Mouse (Mus musculus) forebrain, embryonic 12.5 days (tissue): Measurements from ENCODE around the gene Stx17. TPM values are rescaled to one million over a fixed set of nuclear protein-coding genes. Genes with fewer than 3 reads are reported as not detected.
A peak's percentile ranks its signal among the peaks of the same experiment; 100 is the strongest.

Source experiments
- ATAC-seq: fragments of 200-750 bp; cut with Nextera tagmentation; 2 replicates; pipeline ENCODE4 v1.8.0; 2017; ENCODE audit warnings: moderate TSS enrichment; ENCODE audit not compliant: low FRiP score
- H3K27ac ChIP-seq: fragments of 300-500 bp; sonication (generic); 2 replicates; pipeline ENCODE4 v1.5.1; 2016; ENCODE audit warnings: mild to moderate bottlenecking
- H3K27me3 ChIP-seq: fragments of 300-500 bp; sonication (generic); 2 replicates; pipeline ENCODE4 v1.6.1; 2016; ENCODE audit warnings: mild to moderate bottlenecking
- H3K36me3 ChIP-seq: fragments of 300-500 bp; sonication (generic); replicated peaks from 2 replicates; pipeline ENCODE4 v1.6.1; 2016; ENCODE audit warnings: mild to moderate bottlenecking
- H3K4me1 ChIP-seq: fragments of 300-500 bp; sonication (generic); 2 replicates; pipeline ENCODE4 v1.6.1; 2016
- H3K4me2 ChIP-seq: fragments of 300-500 bp; sonication (generic); 2 replicates; pipeline ENCODE4 v1.6.1; 2016; ENCODE audit warnings: mild to moderate bottlenecking, moderate library complexity
- H3K4me3 ChIP-seq: fragments of 300-500 bp; sonication (generic); replicated peaks from 2 replicates; pipeline ENCODE4 v1.5.1; 2016; ENCODE audit warnings: mild to moderate bottlenecking
- H3K9ac ChIP-seq: fragments of 300-500 bp; sonication (generic); 2 replicates; pipeline ENCODE4 v1.6.1; 2016; ENCODE audit warnings: mild to moderate bottlenecking
- H3K9me3 ChIP-seq: fragments of 300-500 bp; sonication (generic); 2 replicates; pipeline ENCODE4 v1.6.1; 2016
- WGBS: fragments of 180-500 bp; shearing (Covaris S2); methylation state at CpG from one replicate; pipeline ENCODE4 v1.1.7; 2016; 5-methylcytosine and 5-hydroxymethylcytosine counted together
- polyA plus RNA-seq: library from polyadenylated mRNA; unstranded; fragments of >200 nt; fragmentation: Nextera tagmentation; extraction: Ambion mirVana; gene quantifications from 2 replicates; pipeline ENCODE4 v1.2.1, GENCODE M21; 2016

Stx17 gene
- polyA plus RNA-seq, 1 experiment from 2014 or later, result 27.8 TPM

DNA sequence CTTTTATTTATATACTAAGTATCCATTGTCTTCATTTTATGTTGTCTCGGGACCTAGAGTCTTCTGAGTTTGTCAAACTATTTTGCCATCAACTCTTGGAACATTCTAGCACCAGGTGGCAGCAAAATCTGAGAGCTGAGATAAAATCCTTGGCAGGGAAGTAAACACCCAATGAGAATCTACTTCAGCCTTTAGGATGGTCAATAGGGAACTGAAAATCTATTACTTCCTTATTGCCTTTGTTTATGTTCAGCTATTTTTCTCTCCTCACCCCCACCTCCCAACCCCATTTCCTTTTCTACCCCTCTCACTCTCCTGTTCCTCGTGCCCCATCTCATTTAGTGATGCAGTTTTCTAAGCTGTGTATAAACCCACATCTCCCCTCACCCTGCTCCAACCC is 16.1 kb upstream of the Stx17 start:
- Histone ChIP-seq H3K4me1 (no peaks in the 10 kb centered on the region), H3K27me3 (no peaks in the 10 kb centered on the region), H3K9me3 (no peaks in the 10 kb centered on the region), H3K36me3 (no peaks in the 10 kb centered on the region), H3K4me2 (no peak overlapping the region), H3K27ac (no peak overlapping the region), H3K9ac (no peak overlapping the region), H3K4me3 (no peak overlapping the region)
- WGBS, result 78% methylated on average over 2 of the region's 2 CpGs
- ATAC-seq, result no peak

DNA sequence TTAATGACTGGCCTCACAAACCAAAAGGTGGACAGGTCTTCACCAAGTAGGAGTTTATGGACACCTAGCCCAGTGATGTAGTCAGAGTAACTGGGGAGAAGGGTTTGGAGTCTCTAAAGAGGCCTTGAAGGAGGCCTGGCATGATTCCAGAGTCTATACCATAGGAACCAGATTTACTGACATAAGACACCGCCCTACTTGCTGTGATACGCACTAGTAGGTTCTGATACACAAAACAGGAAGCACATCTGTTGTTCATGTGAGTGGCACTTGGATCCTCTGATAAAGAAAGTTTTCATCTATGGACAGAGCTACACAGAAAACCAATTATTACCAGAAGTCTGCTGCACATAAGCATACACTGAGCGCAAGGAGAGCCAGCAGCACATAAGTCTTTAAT is 14.4 kb upstream of the Stx17 start:
- ATAC-seq, result no peak
- no peak overlapping the region for H3K27ac ChIP-seq
- no peak overlapping the region for H3K4me3 ChIP-seq
- H3K9me3 ChIP-seq, result no peaks in the 10 kb centered on the region
- H3K27me3 ChIP-seq, result no peaks in the 10 kb centered on the region
- no peaks in the 10 kb centered on the region for H3K36me3 ChIP-seq
- no peak overlapping the region for H3K4me2 ChIP-seq
- 82% methylated on average over 3 of the region's 3 CpGs for WGBS
- no peaks in the 10 kb centered on the region for H3K4me1 ChIP-seq
- H3K9ac ChIP-seq, result no peak overlapping the region

DNA sequence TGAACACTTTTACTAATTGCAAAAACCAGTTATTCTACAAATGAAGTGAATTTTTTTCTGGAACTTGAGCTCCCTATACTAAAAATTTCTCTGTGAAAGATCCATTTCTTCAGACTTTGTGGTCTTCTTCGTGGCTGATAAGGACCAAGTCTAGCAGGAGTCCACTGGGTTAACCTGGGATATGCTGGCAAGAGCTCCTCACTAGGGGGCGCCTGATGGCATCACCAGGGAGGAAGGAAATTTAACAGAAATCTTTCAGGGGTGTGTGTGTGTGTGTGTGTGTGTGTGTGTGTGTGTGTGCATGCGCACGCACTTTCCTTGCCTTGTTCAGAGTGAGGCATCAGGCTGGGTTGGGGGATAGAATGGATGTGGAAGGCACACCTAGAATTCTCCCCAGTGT is 8.5 kb upstream of the Stx17 start:
- Histone ChIP-seq H3K9me3 (no peaks in the 10 kb centered on the region), H3K27ac (no peak overlapping the region), H3K4me1 (peaks cover 7% of the 10 kb centered on the region; the same call in 1 of the 2 replicates), H3K4me2 (no peak overlapping the region), H3K36me3 (no peaks in the 10 kb centered on the region), H3K27me3 (no peaks in the 10 kb centered on the region), H3K9ac (no peak overlapping the region), H3K4me3 (no peak overlapping the region)
- no peak for ATAC-seq
- 64% methylated on average over 4 of the region's 4 CpGs for WGBS

DNA sequence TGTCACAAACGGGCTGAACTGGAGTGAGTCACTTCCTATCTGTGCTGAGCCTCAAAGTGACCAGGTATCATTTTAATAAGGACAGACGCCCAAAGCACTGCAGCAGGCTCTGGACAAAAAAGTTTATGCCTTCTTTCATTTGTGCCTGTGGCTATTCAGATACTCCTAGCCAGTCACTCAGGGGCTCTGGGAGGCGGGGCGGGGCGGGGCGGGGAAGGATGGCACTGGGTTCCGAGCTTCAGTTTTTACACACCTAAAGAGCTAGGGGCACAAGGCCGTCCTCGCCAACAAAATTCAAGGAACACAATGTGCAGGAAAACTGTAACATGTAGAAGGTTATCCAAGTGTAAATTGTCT is 321 bp upstream of the Stx17 start:
- H3K4me2 ChIP-seq, result peak overlapping the region; percentile 85
- H3K27ac ChIP-seq, result no peak overlapping the region
- 3% methylated on average over 9 of the region's 9 CpGs for WGBS
- no peaks in the 10 kb centered on the region for H3K27me3 ChIP-seq
- peak; percentile 85 for ATAC-seq
- peak overlapping the region; percentile 70 for H3K4me3 ChIP-seq
- H3K9ac ChIP-seq, result 0 out of 2 replicates have a peak overlapping the region, but pooled peaks have one; percentile 84
- H3K36me3 ChIP-seq, result no peaks in the 10 kb centered on the region
- no peaks in the 10 kb centered on the region for H3K9me3 ChIP-seq
- peaks cover 10% of the 10 kb centered on the region; the same call in 1 of the 2 replicates for H3K4me1 ChIP-seq

DNA sequence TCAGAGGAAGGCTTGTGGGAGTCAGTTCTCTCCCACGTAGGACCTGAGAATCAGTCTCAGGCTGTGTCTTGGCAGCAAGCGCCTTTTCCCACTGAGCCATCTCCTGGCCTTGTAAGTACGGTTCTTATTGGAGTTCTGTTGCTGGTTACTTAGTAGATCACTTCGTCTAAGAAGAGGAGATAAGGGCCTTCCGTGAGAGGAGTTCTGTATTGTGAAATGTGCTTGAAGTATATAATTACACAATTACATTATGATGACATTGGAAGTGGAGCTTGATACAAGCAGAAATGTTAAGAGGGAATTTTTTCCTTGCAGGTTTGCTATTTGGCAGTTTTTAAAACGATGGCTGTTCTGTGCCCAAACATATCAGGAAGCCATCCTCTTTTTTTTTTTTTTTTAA is 5.6 kb downstream of the Stx17 start:
- Histone ChIP-seq H3K4me1 (0 out of 2 replicates have a peak, but pooled peaks cover 2% of the 10 kb centered on the region), H3K36me3 (peaks cover 4% of the 10 kb centered on the region; the same call in 1 of the 2 replicates)

DNA sequence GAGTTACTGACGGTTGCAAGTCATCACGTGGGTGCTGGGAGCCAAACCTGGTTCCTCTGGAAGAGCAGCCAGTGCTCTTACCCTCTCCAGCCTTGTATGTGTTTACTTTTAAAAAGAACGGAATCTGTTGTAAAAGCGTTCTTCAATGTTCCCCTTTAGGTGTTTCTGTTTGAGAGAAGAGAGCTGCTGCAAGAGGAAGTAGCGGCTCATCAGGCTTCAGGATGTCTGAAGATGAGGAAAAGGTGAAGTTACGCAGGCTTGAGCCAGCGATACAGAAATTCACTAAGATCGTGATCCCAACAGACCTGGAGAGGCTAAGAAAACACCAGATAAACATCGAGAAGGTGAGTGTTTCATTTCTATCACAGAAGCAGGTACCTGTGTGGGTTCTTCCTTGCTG is 6.9 kb downstream of the Stx17 start:
- Histone ChIP-seq H3K4me1 (no peaks in the 10 kb centered on the region), H3K27ac (no peak overlapping the region), H3K4me2 (no peak overlapping the region), H3K4me3 (no peak overlapping the region), H3K27me3 (no peaks in the 10 kb centered on the region), H3K9me3 (no peaks in the 10 kb centered on the region), H3K36me3 (peaks cover 7% of the 10 kb centered on the region; the same call in 1 of the 2 replicates), H3K9ac (no peak overlapping the region)
- ATAC-seq, result no peak
- WGBS, result 96% methylated on average over 9 of the region's 9 CpGs

More for the DNA sequence above, 5.6 kb downstream of the Stx17 start:
- 84% methylated on average over 6 of the region's 6 CpGs for WGBS
- Histone ChIP-seq H3K4me2 (no peak overlapping the region), H3K27ac (no peak overlapping the region), H3K9me3 (no peaks in the 10 kb centered on the region), H3K27me3 (no peaks in the 10 kb centered on the region), H3K4me3 (no peak overlapping the region), H3K9ac (no peak overlapping the region)
- no peak for ATAC-seq

DNA sequence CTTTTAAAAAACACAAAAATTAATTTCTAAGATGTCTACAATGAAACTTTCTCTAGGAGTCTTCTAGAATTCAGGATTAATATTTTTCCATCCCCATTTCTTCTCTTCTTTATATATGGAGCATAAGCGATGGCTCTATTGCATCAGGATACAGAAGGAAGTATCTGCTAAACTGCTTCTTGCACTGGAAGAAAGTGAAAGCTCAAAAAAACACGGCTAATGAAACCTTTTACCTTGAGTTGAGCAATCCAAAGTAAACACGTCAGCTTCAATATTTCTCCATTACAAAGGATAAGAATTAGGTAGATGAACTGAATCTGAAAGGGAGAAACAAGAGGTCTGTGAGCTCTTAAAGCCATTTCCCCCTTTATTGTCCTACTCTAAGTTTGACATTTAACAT is 8.0 kb downstream of the Stx17 start:
- H3K36me3 ChIP-seq, result peaks cover 7% of the 10 kb centered on the region; the same call in 1 of the 2 replicates
- H3K27me3 ChIP-seq, result no peaks in the 10 kb centered on the region
- H3K9me3 ChIP-seq, result no peaks in the 10 kb centered on the region
- WGBS, result 84% methylated on average over 3 of the region's 3 CpGs
- H3K4me1 ChIP-seq, result no peaks in the 10 kb centered on the region
- H3K27ac ChIP-seq, result no peak overlapping the region
- ATAC-seq, result no peak
- no peak overlapping the region for H3K4me3 ChIP-seq
- H3K9ac ChIP-seq, result no peak overlapping the region
- H3K4me2 ChIP-seq, result no peak overlapping the region

DNA sequence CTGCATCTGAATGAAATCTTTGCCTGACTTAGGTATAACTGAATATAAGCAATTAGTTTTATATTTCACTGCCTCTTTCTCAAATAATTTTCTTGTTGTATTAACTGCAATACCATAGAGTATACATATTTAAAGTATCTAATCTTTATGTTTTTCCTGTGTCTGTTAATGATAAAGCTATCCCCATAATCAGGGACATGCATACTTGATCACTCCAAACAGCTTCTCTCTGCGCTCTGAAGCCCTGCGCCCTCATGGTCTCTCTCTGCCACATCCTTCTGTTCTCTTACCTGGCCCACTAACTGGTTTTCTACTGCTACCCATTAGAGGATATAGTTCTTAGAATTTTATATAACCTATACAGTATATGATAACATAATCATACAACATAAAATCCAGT is 24.8 kb downstream of the Stx17 start:
- ATAC-seq, result no peak
- Histone ChIP-seq H3K9me3 (no peaks in the 10 kb centered on the region), H3K4me1 (no peaks in the 10 kb centered on the region), H3K27me3 (no peaks in the 10 kb centered on the region), H3K27ac (no peak overlapping the region), H3K4me3 (no peak overlapping the region), H3K9ac (no peak overlapping the region), H3K36me3 (no peaks in the 10 kb centered on the region), H3K4me2 (no peak overlapping the region)
- 95% methylated on average over 2 of the region's 2 CpGs for WGBS

DNA sequence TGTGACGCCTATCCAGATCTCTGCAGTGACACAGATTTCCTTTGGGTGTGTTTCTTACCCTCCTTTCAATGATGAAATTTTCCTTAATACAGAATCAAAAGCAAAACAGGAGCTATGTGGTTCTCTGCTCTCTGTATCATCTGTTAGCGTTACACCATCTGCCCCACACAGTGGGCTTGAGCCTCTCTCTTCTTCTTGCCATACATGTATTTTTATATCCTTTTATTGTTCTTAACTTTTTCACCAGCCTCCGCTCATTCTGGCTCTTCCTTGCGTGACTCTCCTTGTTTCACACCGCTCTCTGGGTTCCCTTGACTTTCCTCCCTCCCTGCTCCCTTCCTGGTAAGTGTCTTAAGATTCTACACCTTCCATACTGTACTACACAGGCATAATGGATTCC is 28.5 kb downstream of the Stx17 start:
- Histone ChIP-seq H3K9me3 (no peaks in the 10 kb centered on the region), H3K4me3 (no peak overlapping the region), H3K4me1 (no peaks in the 10 kb centered on the region), H3K9ac (no peak overlapping the region), H3K27ac (no peak overlapping the region), H3K27me3 (no peaks in the 10 kb centered on the region), H3K36me3 (no peaks in the 10 kb centered on the region), H3K4me2 (no peak overlapping the region)
- WGBS, result 89% methylated on average over 5 of the region's 5 CpGs
- no peak for ATAC-seq

DNA sequence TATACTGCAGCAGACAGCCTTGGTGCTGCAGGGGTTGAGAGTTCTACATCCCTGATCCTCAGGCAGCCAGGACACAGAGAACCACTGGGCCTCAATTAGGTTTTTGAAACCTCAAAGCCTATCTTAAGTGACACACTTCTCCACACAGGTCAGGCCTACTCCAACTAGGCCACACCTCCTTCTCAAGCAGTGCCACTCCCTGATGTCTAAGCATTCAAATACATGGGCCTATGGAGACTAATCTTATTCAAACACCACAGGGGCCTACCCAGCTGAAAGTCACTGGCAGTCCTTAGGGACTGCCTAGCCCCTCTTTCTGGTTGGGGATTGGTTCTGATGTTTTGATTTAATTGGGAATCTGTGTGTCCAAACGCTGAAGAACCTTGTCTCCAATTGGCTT is 31.1 kb downstream of the Stx17 start:
- no peak overlapping the region for H3K4me2 ChIP-seq
- no peaks in the 10 kb centered on the region for H3K4me1 ChIP-seq
- no peak overlapping the region for H3K4me3 ChIP-seq
- no peaks in the 10 kb centered on the region for H3K9me3 ChIP-seq
- H3K27ac ChIP-seq, result no peak overlapping the region
- no peak for ATAC-seq
- H3K27me3 ChIP-seq, result no peaks in the 10 kb centered on the region
- WGBS, result 62% methylated on average over 1 of the region's 1 CpGs
- H3K9ac ChIP-seq, result no peak overlapping the region
- peaks cover 7% of the 10 kb centered on the region; the same call in 1 of the 2 replicates for H3K36me3 ChIP-seq

DNA sequence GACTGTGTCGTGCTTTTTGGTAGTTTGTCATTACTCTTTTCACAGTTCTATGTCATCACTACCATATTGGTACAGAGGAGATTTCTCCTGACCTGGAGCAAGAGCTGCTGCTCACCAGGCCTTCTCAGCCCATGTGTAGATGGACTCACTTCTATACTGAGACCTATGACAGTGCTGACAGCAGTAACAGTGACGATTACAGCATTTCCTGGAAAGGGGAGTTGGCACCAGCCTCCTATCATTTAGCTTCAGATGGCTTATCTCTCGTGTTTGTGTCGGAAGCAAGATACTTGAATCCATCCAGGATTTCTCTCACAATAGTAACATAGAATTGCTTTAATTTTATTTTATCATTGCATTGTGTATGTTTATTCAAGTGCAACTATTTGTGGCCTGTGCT is 35.7 kb downstream of the Stx17 start:
- H3K27ac ChIP-seq, result no peak overlapping the region
- H3K9me3 ChIP-seq, result no peaks in the 10 kb centered on the region
- no peak overlapping the region for H3K4me2 ChIP-seq
- no peak overlapping the region for H3K4me3 ChIP-seq
- no peaks in the 10 kb centered on the region for H3K4me1 ChIP-seq
- peaks cover 7% of the 10 kb centered on the region; the same call in 1 of the 2 replicates for H3K36me3 ChIP-seq
- H3K27me3 ChIP-seq, result no peaks in the 10 kb centered on the region
- H3K9ac ChIP-seq, result no peak overlapping the region
- ATAC-seq, result no peak
- WGBS, result 85% methylated on average over 4 of the region's 4 CpGs

DNA sequence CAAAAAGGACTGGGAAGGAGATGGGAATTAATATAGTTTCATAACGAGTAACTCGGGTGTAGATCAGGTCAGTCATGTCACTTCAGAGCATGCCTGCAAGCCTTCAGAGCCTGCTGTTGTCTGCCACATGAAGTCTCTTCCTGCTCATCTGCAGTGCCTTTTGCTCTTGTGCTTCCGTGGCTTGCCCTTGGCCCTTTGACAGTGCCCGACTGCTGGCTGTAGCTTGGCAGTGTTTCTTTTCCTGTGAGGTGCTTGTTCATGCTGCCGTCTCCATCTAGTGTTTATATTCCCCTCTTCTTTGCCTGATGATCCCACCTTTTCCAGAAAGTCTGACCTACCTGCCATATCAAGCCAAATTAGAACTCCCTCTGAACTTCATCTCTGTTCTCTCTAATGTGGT is 39.1 kb downstream of the Stx17 start:
- WGBS, result 81% methylated on average over 5 of the region's 5 CpGs

DNA sequence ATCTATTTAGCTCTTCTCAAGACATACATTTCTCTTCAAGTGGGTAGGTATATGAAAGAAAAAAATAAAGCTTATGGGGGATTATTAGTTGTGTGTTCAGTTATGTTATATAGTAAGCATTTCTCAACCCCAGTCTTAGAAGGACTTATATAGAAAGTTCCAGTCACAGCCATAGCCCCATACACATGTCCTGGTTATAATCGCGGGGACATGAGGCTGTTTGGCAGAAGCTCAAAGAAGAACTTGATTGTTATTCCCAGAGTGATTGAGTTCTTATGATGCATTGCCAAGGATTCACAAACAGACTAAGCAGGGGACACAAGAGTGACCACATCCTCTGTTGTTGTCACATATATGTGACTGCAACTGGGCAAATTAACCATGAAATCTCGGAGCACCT is 51.0 kb downstream of the Stx17 start:
- 98% methylated on average over 3 of the region's 3 CpGs for WGBS
- no peaks in the 10 kb centered on the region for H3K36me3 ChIP-seq
- no peak overlapping the region for H3K4me2 ChIP-seq

More for the DNA sequence above, 39.1 kb downstream of the Stx17 start:
- Histone ChIP-seq H3K27me3 (no peaks in the 10 kb centered on the region), H3K27ac (no peak overlapping the region), H3K4me3 (no peak overlapping the region), H3K4me2 (no peak overlapping the region), H3K9ac (no peak overlapping the region), H3K9me3 (no peaks in the 10 kb centered on the region), H3K4me1 (no peaks in the 10 kb centered on the region), H3K36me3 (peaks cover 15% of the 10 kb centered on the region)
- no peak for ATAC-seq

More for the DNA sequence above, 51.0 kb downstream of the Stx17 start:
- Histone ChIP-seq H3K9ac (no peak overlapping the region), H3K27ac (no peak overlapping the region), H3K4me3 (no peak overlapping the region), H3K27me3 (no peaks in the 10 kb centered on the region), H3K9me3 (no peaks in the 10 kb centered on the region), H3K4me1 (0 out of 2 replicates have a peak, but pooled peaks cover 3% of the 10 kb centered on the region)
- no peak for ATAC-seq
